Mouse (Mus musculus): Measurements from ENCODE around the gene Glt8d1.

- no peak for TF ChIP-seq CTCF (IDR thresholded peaks at IDR 0.05; ENCODE audit: control insufficient read depth, insufficient read depth, low read length)
- TF ChIP-seq POLR2A (IDR thresholded peaks at IDR 0.05; ENCODE audit: borderline replicate concordance, control insufficient read depth, low read depth, low read length), result no peak
These were observed 4.8 kb upstream of the Glt8d1 start for GRCm38 (mm10) chr14:30996417-30996816.

All from bone marrow, adult 2 months (tissue).